Mouse (Mus musculus) lung, adult 18-20 months (tissue): ENCODE measurements around the gene Lctl.
"Not testable (repeated sequence)": the region's sequence is repeated elsewhere in the genome, so short reads cannot be mapped to it uniquely, and the experiment has no call there.

Source experiments
- DNase-seq, 2 experiments: peaks; one replicate each; pipeline ENCODE4 v3.0.0; 2022; ENCODE audit warnings: mixed read lengths in 2 of 2

The Lctl gene

GRCm38 (mm10) chr9:64120584-64121277 lies 3.8 kb downstream of the Lctl start:
- peak; percentile 31 to 38 for DNase-seq

- no peak for DNase-seq
These were observed 5.7 kb downstream of the Lctl start for GRCm38 (mm10) chr9:64122601-64123000.

GRCm38 (mm10) chr9:64124846-64125245 lies 7.9 kb downstream of the Lctl start:
- peak in 1 of 2 experiments; percentile 16 for DNase-seq

GRCm38 (mm10) chr9:64125307-64125706 lies 8.4 kb downstream of the Lctl start:
- peak in 1 of 2 experiments; percentile 18 for DNase-seq

- no peak for DNase-seq
These were observed 9.2 kb downstream of the Lctl start for GRCm38 (mm10) chr9:64126121-64126520.

GRCm38 (mm10) chr9:64131623-64132022 lies 14.7 kb downstream of the Lctl start:
- no peak for DNase-seq

GRCm38 (mm10) chr9:64138896-64139295 lies 21.9 kb downstream of the Lctl start:
- peak in 1 of 2 experiments; percentile 44 for DNase-seq

- DNase-seq = no peak
These were observed 22.9 kb downstream of the Lctl start for GRCm38 (mm10) chr9:64139879-64140278.

- no peak for DNase-seq
These were observed 39.7 kb downstream of the Lctl start for GRCm38 (mm10) chr9:64156641-64157040.

GRCm38 (mm10) chr9:64160471-64160870 lies 43.5 kb downstream of the Lctl start:
- no peak for DNase-seq

GRCm38 (mm10) chr9:64169967-64170366 lies 53.0 kb downstream of the Lctl start:
- not testable (repeated sequence) for DNase-seq

- no peak for DNase-seq
These were observed 55.3 kb downstream of the Lctl start for GRCm38 (mm10) chr9:64172145-64172815.

- peak; percentile 67 to 74 for DNase-seq
These were observed 56.1 kb downstream of the Lctl start, which contains the start of the genes Zwilch and Rpl4 for GRCm38 (mm10) chr9:64172816-64173665. TSS of gene Zwilch (minus strand) at chr9:64173104. TSS of gene Rpl4 (plus strand) at chr9:64173375.

GRCm38 (mm10) chr9:64173666-64174220 lies 56.8 kb downstream of the Lctl start:
- DNase-seq = no peak

- DNase-seq = no peak
These were observed 57.4 kb downstream of the Lctl start for GRCm38 (mm10) chr9:64174341-64174740.

GRCm38 (mm10) chr9:64174766-64175165 lies 57.8 kb downstream of the Lctl start:
- DNase-seq = no peak

GRCm38 (mm10) chr9:64175378-64175777 lies 58.4 kb downstream of the Lctl start:
- DNase-seq = no peak

GRCm38 (mm10) chr9:64178610-64178973 lies 61.6 kb downstream of the Lctl start:
- DNase-seq = no peak

- peak; percentile 86 to 87 for DNase-seq
These were observed 62.2 kb downstream of the Lctl start, which contains the start of gene Snapc5 for GRCm38 (mm10) chr9:64178974-64179646. TSS of gene Snapc5 (plus strand) at chr9:64179274.

- not testable (repeated sequence) for DNase-seq
These were observed 66.3 kb downstream of the Lctl start for GRCm38 (mm10) chr9:64183295-64183694.

- DNase-seq = no peak
These were observed 67.4 kb downstream of the Lctl start for GRCm38 (mm10) chr9:64184166-64184840.
